Mouse (Mus musculus) hindbrain, embryonic 16.5 days (tissue): Measurements from ENCODE around the gene Gm5788. TPM values are rescaled to one million over a fixed set of nuclear protein-coding genes. Genes with fewer than 3 reads are reported as not detected.
"Not testable (repeated sequence)": the region's sequence is repeated elsewhere in the genome, so short reads cannot be mapped to it uniquely, and the experiment has no call there.

Experiments used
- ATAC-seq: fragments of 200-750 bp; cut with Nextera tagmentation; 2 replicates; pipeline ENCODE4 v1.8.0; 2017; ENCODE audit warnings: moderate TSS enrichment, moderate library complexity
- H3K27ac ChIP-seq: fragments of 300-500 bp; sonication (generic); 2 replicates; pipeline ENCODE4 v1.5.1; 2014; ENCODE audit warnings: low read depth, mild to moderate bottlenecking, control low read depth, low read length, moderate library complexity
- H3K27me3 ChIP-seq: fragments of 300-500 bp; sonication (generic); replicated peaks from 2 replicates; pipeline ENCODE4 v1.6.1; 2014; ENCODE audit warnings: low read length; ENCODE audit not compliant: control insufficient read depth, insufficient read depth
- H3K36me3 ChIP-seq: fragments of 300-500 bp; sonication (generic); 2 replicates; pipeline ENCODE4 v1.6.1; 2014; ENCODE audit warnings: mild to moderate bottlenecking, low read length, moderate library complexity, mixed read lengths; ENCODE audit not compliant: control insufficient read depth, insufficient read depth
- H3K4me1 ChIP-seq: fragments of 300-500 bp; sonication (generic); 2 replicates; pipeline ENCODE4 v1.6.1; 2014; ENCODE audit warnings: low read depth, low read length; ENCODE audit not compliant: control insufficient read depth, insufficient read depth
- H3K4me2 ChIP-seq: fragments of 300-500 bp; sonication (generic); 2 replicates; pipeline ENCODE4 v1.6.1; 2014; ENCODE audit warnings: mild to moderate bottlenecking, low read length, control low read depth, moderate library complexity
- H3K4me3 ChIP-seq: fragments of 300-500 bp; sonication (generic); 2 replicates; pipeline ENCODE4 v1.5.1; 2014; ENCODE audit warnings: mild to moderate bottlenecking, low read length, control low read depth, moderate library complexity
- H3K9ac ChIP-seq: fragments of 300-500 bp; sonication (generic); 2 replicates; pipeline ENCODE4 v1.6.1; 2014; ENCODE audit warnings: low read depth, mild to moderate bottlenecking, control low read depth, low read length, moderate library complexity
- H3K9me3 ChIP-seq: fragments of 300-500 bp; sonication (generic); 2 replicates; pipeline ENCODE4 v1.6.1; 2014; ENCODE audit warnings: mild to moderate bottlenecking, low read length, moderate library complexity; ENCODE audit not compliant: control insufficient read depth
- WGBS: fragments of 180-500 bp; shearing (Covaris S2); extraction: QIAGEN DNeasy Blood & Tissue Kit; methylation state at CpG from one replicate; pipeline ENCODE4 v1.1.7; 2014; 5-methylcytosine and 5-hydroxymethylcytosine counted together
- polyA plus RNA-seq: library from polyadenylated mRNA; unstranded; fragments of >200 nt; fragmentation: Nextera tagmentation; extraction: Ambion mirVana; gene quantifications from 2 replicates; pipeline ENCODE4 v1.2.1, GENCODE M21; 2015

Gm5788 gene
- polyA plus RNA-seq, 1 experiment from 2014 or later: not detected

- H3K27ac ChIP-seq, H3K9ac ChIP-seq, H3K4me3 ChIP-seq, H3K4me1 ChIP-seq, H3K9me3 ChIP-seq, ATAC-seq, H3K36me3 ChIP-seq, H3K27me3 ChIP-seq, H3K4me2 ChIP-seq: not testable (repeated sequence)
- WGBS: 68% methylated on average over 2 of the region's 2 CpGs
Observed at GRCm38 (mm10) chr12:87488683-87489082, 5.8 kb upstream of the Gm5788 start.

GRCm38 (mm10) chr12:87514016-87514415 lies 19.5 kb downstream of the Gm5788 start, which contains the start of gene Gm8300:
Gm8300 (plus strand) TSS chr12:87514316.
- not testable (repeated sequence) for H3K4me3 ChIP-seq, H3K4me2 ChIP-seq, H3K27ac ChIP-seq, H3K9ac ChIP-seq, H3K36me3 ChIP-seq, H3K9me3 ChIP-seq, ATAC-seq, H3K4me1 ChIP-seq, H3K27me3 ChIP-seq
- 85% methylated on average over 4 of the region's 4 CpGs for WGBS

- not testable (repeated sequence) for ATAC-seq, H3K4me3 ChIP-seq, H3K27me3 ChIP-seq, H3K36me3 ChIP-seq, H3K4me1 ChIP-seq, H3K9ac ChIP-seq, H3K9me3 ChIP-seq, H3K4me2 ChIP-seq, H3K27ac ChIP-seq
- WGBS: 77% methylated on average over 3 of the region's 3 CpGs
Observed at GRCm38 (mm10) chr12:87519616-87520015, 25.1 kb downstream of the Gm5788 start.

GRCm38 (mm10) chr12:87543927-87544326 lies 49.4 kb downstream of the Gm5788 start:
- Histone ChIP-seq H3K4me3 (no peak overlapping the region), H3K27me3 (no peaks in the 10 kb centered on the region), H3K36me3 (no peaks in the 10 kb centered on the region), H3K4me1 (no peaks in the 10 kb centered on the region), H3K9ac (no peak overlapping the region), H3K9me3 (no peaks in the 10 kb centered on the region), H3K4me2 (no peak overlapping the region), H3K27ac (no peak overlapping the region)
- WGBS: 78% methylated on average over 3 of the region's 3 CpGs
- ATAC-seq: no peak

Other genes with a start within 250 kb of the Gm5788 start
- 52.1 and 55.4 TPM in 2 replicates for gene Vipas39, start 228.5 kb upstream of the Gm5788 start, polyA plus RNA-seq
- 213 and 222 TPM in 2 replicates for gene Ahsa1, start 228.2 kb upstream of the Gm5788 start, polyA plus RNA-seq
- 1.1 and 1.4 TPM in 2 replicates for gene Ism2, start 195.0 kb upstream of the Gm5788 start, polyA plus RNA-seq
- 64.8 and 68.5 TPM in 2 replicates for gene Sptlc2, start 106.4 kb upstream of the Gm5788 start, polyA plus RNA-seq
- 185 and 200 TPM in 2 replicates for gene Slirp, start 50.8 kb upstream of the Gm5788 start, polyA plus RNA-seq
- 35.4 and 37.1 TPM in 2 replicates for gene Alkbh1, start 50.7 kb upstream of the Gm5788 start, polyA plus RNA-seq
- gene Snw1, start 22.4 kb upstream of the Gm5788 start, polyA plus RNA-seq: 92.7 and 99.0 TPM in 2 replicates
- gene Gm8300, start 19.6 kb downstream of the Gm5788 start, polyA plus RNA-seq: not detected in 2 replicates
- gene Oog1, start 108.0 kb downstream of the Gm5788 start, polyA plus RNA-seq: not detected in 2 replicates
- gene Gm4027, start 124.1 kb downstream of the Gm5788 start, polyA plus RNA-seq: not detected in 2 replicates
- gene Gm16381, start 149.9 kb downstream of the Gm5788 start, polyA plus RNA-seq: not detected in 2 replicates